Mouse (Mus musculus): ENCODE measurements around the gene Ccdc160. TPM values are rescaled to one million over a fixed set of nuclear protein-coding genes. Genes with fewer than 3 reads are reported as not detected.

Gene Ccdc160
- total RNA-seq (2012; rRNA removed): not detected in 2 replicates
- total RNA-seq (2014; rRNA removed): not detected in 2 replicates
- polyA plus RNA-seq (2012; ENCODE audit: insufficient read length, low read depth): not detected in 2 replicates

GRCm38 (mm10) chrX:52790980-52791593 lies at the start of gene Ccdc160:
Ccdc160 (plus strand) TSS chrX:52791200.
- no peaks in the 10 kb centered on the region for H3K9me3 ChIP-seq (replicated peaks; ENCODE audit: low read length)
- H3K36me3 ChIP-seq (replicated peaks in 1 of 2; ENCODE audit: control insufficient read depth in 1 of 2, insufficient read depth in 1 of 2, low read length in 1 of 2): no peaks in the 10 kb centered on the region
- no peaks in the 10 kb centered on the region for H3K4me1 ChIP-seq (ENCODE audit: control insufficient read depth in 1 of 2, insufficient read depth in 2 of 2)
- no peak within 1 kb of the TSS for H3K27ac ChIP-seq (ENCODE audit: insufficient read depth, low read depth)
- no peak within 1 kb of the TSS for H3K9ac ChIP-seq (ENCODE audit: insufficient read depth, low read depth)
- H3K4me2 ChIP-seq (ENCODE audit: insufficient read depth, low read depth, poor library complexity, severe bottlenecking): no peak within 1 kb of the TSS
- in situ Hi-C loops (cut with MboI; ENCODE audit: low pct_ligation_motif_present, low pct_unique_long_range_greater_than_20kb, low sequenced_read_pairs): no loop called here
- no peak for DNase-seq (ENCODE audit: extremely low read depth)
- no peak within 1 kb of the TSS for H3K4me3 ChIP-seq (replicated peaks in 1 of 3; ENCODE audit: low read depth in 2 of 3, low read length in 2 of 3, poor library complexity in 1 of 3)
- H3K27me3 ChIP-seq (replicated peaks): no peaks in the 10 kb centered on the region
- TF ChIP-seq USF2 (conservative IDR thresholded peaks at IDR 0.05; ENCODE audit: low read depth, low read length) (no peak), USF1 (IDR thresholded peaks at IDR 0.05; ENCODE audit: low read depth, low read length) (no peak), TCF12 (IDR thresholded peaks at IDR 0.05; ENCODE audit: low read depth, low read length) (no peak), KAT2A (IDR thresholded peaks at IDR 0.05; ENCODE audit: insufficient replicate concordance, low read length) (no peak), NRF1 (IDR thresholded peaks at IDR 0.05; ENCODE audit: low read depth, low read length) (no peak), ZNF384 (IDR thresholded peaks at IDR 0.05; ENCODE audit: low read depth, low read length) (no peak), POLR2AphosphoS2 (IDR thresholded peaks at IDR 0.05; ENCODE audit: low read depth, low read length) (no peak), E2F4 (IDR thresholded peaks at IDR 0.05; ENCODE audit: insufficient replicate concordance, low read depth, low read length) (no peak), JUN (IDR thresholded peaks at IDR 0.05; ENCODE audit: insufficient read depth, low read depth, low read length) (no peak), UBTF (IDR thresholded peaks at IDR 0.05; ENCODE audit: low read depth, low read length) (no peak), MAZ (IDR thresholded peaks at IDR 0.05; ENCODE audit: low read depth, low read length) (no peak), MYC (IDR thresholded peaks at IDR 0.05; ENCODE audit: low read depth, low read length) (no peak), MAFK (IDR thresholded peaks at IDR 0.05; ENCODE audit: insufficient replicate concordance, low read length) (no peak)
- H3K79me2 ChIP-seq (replicated peaks; ENCODE audit: control insufficient read depth, extremely low read depth, insufficient read depth, poor library complexity, severe bottlenecking): no peaks in the 10 kb centered on the region
- dilution Hi-C loops (cut with MboI; ENCODE audit: extremely low pct_ligation_motif_present, extremely low pct_unique_long_range_greater_than_20kb, low sequenced_read_pairs): no loop called here

GRCm38 (mm10) chrX:52743781-52744180 lies 47.2 kb upstream of the Ccdc160 start:
- no peak for TF ChIP-seq GABPA (IDR thresholded peaks at IDR 0.05; ENCODE audit: insufficient replicate concordance, low read depth, low read length)
- no peak for TF ChIP-seq KAT2A (IDR thresholded peaks at IDR 0.05; ENCODE audit: insufficient replicate concordance, low read length)
- no peak for TF ChIP-seq MEF2A (IDR thresholded peaks at IDR 0.05; ENCODE audit: borderline replicate concordance, low read depth, low read length)
- TF ChIP-seq ZC3H11A (IDR thresholded peaks at IDR 0.05; ENCODE audit: low read depth, low read length): no peak
- TF ChIP-seq TBP (conservative IDR thresholded peaks at IDR 0.05; ENCODE audit: low read depth, low read length): no peak
- no peak for TF ChIP-seq SIN3A (IDR thresholded peaks at IDR 0.05; ENCODE audit: low read length)
- no peak for TF ChIP-seq CHD1 (IDR thresholded peaks at IDR 0.05; ENCODE audit: low read depth, low read length)
- TF ChIP-seq CHD2 (IDR thresholded peaks at IDR 0.05; ENCODE audit: low read length): no peak
- no peak for TF ChIP-seq ZNF384 (IDR thresholded peaks at IDR 0.05; ENCODE audit: low read depth, low read length)
- TF ChIP-seq RCOR1 (conservative IDR thresholded peaks at IDR 0.05; ENCODE audit: low read depth, low read length): no peak
- TF ChIP-seq ETS1 (conservative IDR thresholded peaks at IDR 0.05; ENCODE audit: low read depth, low read length): no peak
- TF ChIP-seq EP300 (IDR thresholded peaks at IDR 0.05; ENCODE audit: low read length): no peak
- TF ChIP-seq ZKSCAN1 (IDR thresholded peaks at IDR 0.05; ENCODE audit: borderline replicate concordance, low read depth, low read length): no peak
- no peak for TF ChIP-seq CTCF (conservative IDR thresholded peaks at IDR 0.05 in 1 of 2, IDR thresholded peaks at IDR 0.05 in 1 of 2; ENCODE audit: low read depth in 2 of 2, low read length in 2 of 2)
- Histone ChIP-seq H3K4me3 (replicated peaks in 1 of 3; ENCODE audit: low read depth in 2 of 3, low read length in 2 of 3, poor library complexity in 1 of 3) (peak overlapping the region in 1 of 3 experiments; percentile 72), H3K27me3 (replicated peaks) (no peaks in the 10 kb centered on the region), H3K36me3 (replicated peaks in 1 of 2; ENCODE audit: control insufficient read depth in 1 of 2, insufficient read depth in 1 of 2, low read length in 1 of 2) (no peaks in the 10 kb centered on the region), H3K79me2 (replicated peaks; ENCODE audit: control insufficient read depth, extremely low read depth, insufficient read depth, poor library complexity, severe bottlenecking) (no peaks in the 10 kb centered on the region), H3K27ac (ENCODE audit: insufficient read depth, low read depth) (no peak overlapping the region), H3K9ac (ENCODE audit: insufficient read depth, low read depth) (no peak overlapping the region), H3K9me3 (replicated peaks; ENCODE audit: low read length) (no peaks in the 10 kb centered on the region), H3K4me1 (ENCODE audit: control insufficient read depth in 1 of 2, insufficient read depth in 2 of 2) (no peaks in the 10 kb centered on the region), H3K4me2 (ENCODE audit: insufficient read depth, low read depth, poor library complexity, severe bottlenecking) (0 out of 2 replicates have a peak overlapping the region, but pooled peaks have one; percentile 42)
- in situ Hi-C loops (cut with MboI; ENCODE audit: low pct_ligation_motif_present, low pct_unique_long_range_greater_than_20kb, low sequenced_read_pairs): no loop called here
- dilution Hi-C loops (cut with MboI; ENCODE audit: extremely low pct_ligation_motif_present, extremely low pct_unique_long_range_greater_than_20kb, low sequenced_read_pairs): no loop called here
- no peak for DNase-seq (ENCODE audit: extremely low read depth)
